Mouse (Mus musculus) neural tube, embryonic 10.5 days (tissue): ENCODE results near the gene Tnfaip6.

Source experiments
- DNase-seq: peaks from one replicate; pipeline ENCODE4 v3.0.0-alpha.2; 2017; ENCODE audit warnings: low spot score; ENCODE audit errors: extremely low spot score

The Tnfaip6 gene

DNA sequence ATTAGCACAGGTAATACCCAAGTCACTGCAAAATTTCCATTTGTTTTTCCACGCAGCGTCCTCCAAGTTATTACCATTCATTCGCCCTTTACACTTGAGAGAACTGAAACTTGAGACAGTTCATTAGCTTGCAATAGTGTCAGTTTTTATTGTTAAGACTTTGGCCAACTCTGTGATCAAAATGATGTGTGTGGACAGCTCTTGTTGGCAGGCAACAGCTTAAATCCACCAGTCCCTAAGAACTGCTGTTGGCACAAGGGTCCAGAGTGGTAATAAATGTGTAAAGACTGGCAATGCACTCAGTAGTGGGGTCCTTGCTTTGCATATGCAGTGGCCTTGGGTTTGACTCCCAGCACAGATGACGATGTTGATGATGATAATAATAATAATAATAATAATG, 14.5 kb downstream of the Tnfaip6 start:
- no peak for DNase-seq

DNA sequence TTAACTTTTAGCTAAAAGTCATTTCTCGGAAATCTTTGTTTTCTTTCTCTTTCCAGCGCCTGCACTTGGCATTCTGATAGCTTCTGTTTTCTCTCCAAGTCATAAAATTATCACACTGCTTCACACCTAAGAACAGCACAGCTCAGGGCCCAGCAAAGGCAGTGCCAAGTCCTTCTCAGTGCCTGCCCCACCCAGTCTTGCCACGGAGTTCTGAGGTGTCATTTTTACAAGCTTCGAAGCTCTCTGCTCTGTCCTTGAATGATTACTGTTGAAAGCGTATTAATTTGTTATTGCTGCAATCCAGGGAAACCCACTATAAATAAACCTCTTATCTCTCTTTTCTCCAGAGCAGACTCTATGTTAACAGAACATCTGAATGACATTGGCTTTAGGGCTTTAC, 15.7 kb downstream of the Tnfaip6 start:
- DNase-seq, result no peak

DNA sequence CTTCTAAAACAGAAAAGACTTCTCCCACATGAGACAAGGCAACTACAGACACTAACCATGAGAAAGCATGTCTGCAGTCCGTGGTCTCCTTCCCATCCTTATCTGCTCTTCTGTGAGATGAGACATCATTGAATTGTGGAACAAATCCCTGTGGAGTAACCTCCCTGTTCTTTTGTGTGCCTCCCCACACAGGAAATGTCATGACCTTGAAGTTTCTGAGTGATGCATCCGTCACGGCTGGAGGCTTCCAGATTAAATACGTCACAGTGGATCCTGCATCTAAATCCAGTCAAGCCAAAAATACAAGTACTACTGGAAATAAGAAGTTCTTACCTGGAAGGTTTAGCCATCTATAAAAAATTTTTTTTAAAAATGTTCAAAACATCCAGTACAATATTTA, 17.8 kb downstream of the Tnfaip6 start:
- no peak for DNase-seq

- DNase-seq, result no peak
Observed at GRCm38 (mm10) chr2:52057099-52057498, 19.3 kb downstream of the Tnfaip6 start.

DNA sequence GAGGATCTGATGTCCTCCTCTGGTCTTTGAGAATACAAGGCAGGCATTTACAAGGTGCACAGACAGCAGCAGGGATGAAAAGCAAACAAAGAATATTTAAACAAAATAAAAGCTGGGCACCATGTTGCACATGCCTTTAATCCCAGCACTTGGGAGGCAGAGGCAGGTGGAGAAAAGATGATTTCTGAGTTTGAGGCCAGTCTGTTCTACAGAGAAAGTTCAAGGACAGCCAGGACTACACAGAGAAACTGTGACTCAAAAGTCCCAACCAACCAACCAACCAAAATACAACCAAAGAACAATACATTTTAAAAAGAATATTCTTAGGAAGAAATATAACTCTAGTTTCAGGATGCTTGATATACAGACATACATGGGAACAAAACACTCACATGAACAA, 19.9 kb downstream of the Tnfaip6 start:
- no peak for DNase-seq

DNA sequence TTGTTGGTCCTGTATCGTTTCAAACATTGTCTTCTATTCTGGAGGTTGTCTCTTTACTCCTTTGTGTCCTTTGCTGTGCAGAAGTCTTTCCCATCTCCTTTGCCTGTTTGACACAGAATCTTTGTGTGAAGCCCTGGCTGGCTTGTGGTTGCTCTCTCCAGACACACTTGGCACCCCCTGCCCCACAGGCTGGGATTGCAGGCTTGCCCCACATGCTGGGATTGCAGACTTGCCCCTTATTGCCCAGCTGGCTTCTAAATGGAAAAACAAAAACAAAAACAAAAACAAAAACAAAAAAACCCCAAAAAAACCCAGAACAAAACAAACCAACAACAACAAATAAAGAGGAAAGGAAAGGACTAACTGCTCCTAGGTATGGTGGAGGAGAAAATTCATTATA, 30.8 kb downstream of the Tnfaip6 start:
- no peak for DNase-seq

- no peak for DNase-seq
Observed at GRCm38 (mm10) chr2:52070816-52071215, 33.0 kb downstream of the Tnfaip6 start.

- no peak for DNase-seq
Observed at GRCm38 (mm10) chr2:52071241-52071991, 33.6 kb downstream of the Tnfaip6 start.

DNA sequence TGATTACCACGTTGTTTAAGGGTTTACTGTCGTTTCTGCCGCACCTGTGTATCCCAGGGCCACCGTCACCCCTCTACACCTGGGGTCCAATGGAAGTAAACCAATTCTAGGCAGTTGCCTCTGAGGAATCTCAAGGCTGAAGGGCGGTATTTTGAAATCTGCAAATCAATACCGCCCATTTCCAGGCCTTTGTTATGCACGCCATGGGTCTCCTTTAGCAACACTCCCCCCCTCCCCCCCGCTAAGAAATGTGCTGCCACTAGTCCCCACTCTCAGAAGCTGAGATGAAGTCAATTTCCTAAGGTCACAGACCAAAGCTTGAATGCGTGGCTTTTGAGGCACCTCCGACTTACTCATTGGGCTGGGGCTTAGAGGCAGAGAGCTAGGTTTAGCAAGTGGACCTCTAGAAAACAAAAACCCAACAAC, 34.3 kb downstream of the Tnfaip6 start:
- DNase-seq, result no peak

DNA sequence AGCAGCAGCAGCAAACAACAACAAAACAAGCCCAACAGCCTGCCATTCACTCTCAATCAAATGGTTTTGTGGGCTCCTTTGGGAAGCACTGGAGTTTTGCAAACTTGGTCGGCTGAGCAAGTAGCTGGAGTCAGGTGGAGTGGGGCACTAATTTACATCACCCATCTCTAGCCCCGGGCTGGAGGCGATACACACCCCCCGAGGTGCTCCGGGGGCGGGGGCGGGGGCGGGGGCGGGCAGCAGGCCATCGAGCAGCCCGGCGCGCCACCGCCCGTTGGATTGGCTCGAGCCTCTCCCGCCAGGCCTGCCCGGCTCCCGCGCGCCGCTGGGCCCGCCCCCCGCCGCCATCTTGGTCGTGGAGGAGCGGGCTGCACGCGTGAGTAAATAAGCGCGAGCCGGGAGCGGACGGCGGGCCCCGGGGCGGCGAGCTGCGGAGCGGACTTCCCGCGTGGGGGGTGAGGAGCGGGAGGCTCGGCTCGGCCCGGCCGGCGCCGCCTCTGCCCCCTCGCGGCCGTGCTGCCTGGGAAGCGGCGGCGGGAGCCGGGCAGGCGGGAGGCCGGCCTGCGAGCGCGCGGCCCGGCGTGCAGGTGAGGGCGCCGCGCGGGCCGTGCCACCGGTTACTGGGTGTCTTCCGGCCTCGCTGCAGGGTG, 34.8 kb downstream of the Tnfaip6 start, which contains the start of gene Rif1:
Gene Rif1 (plus strand): TSS at position 342 of the 650 bp plus-strand sequence.
- peak; percentile 93 for DNase-seq

DNA sequence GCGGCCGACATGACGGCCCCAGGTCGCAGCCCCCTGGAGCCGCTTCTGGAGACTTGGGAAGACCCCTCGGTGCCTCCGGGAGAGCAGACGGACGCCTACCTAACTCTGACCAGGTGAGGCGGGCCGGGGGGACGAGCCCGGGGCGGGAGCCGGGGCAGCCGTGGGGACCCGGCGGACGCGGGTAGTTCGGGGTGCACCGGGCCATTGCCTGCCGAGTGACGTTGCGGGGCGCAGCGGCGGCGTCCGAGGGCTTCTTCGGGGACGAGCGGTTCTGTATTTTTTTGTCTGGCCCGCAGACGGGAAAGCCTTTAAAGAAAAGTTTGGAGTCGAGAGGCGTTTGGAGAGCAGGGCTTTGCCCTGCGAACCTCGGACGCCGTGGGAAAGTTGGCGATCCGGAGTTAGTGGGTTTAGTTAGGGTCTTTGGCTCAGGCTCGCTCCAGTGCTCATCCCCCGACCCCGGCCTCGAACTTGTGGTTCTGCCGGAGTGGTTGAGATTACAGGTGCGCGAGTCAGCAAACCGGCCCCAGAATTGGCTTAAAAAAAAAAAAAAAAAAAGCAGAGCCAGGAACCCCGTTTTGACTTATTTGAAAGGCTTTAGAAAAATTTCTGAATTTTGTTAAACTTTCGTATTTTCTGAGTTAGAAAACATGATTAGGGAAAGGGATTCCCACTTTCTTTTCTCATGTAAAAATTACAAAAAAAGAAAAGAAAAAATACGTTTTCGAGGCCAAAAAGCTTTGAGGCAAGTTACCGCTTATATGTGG, 35.5 kb downstream of the Tnfaip6 start:
- DNase-seq, result no peak

DNA sequence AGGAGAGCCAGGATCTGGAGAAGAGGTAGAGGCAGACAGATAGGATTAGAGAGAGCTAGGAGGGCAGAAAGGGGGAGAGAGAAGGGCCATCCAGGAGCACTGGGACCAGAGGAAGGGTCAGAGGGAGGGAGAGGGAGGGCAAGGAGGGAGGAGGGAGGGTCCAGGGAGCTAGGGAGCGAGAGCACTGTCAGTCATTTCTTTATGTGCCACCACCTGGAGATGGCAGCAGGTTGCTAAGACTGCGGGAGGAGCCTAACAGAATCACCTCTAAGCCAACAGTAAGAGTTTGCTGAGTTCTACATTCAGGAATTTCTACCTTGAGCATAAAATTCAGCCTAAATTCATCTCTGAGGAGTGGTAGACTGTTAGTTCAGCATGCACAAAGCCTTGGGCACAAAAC, 40.9 kb downstream of the Tnfaip6 start:
- DNase-seq, result no peak

- no peak for DNase-seq
Observed at GRCm38 (mm10) chr2:52084013-52084412, 46.2 kb downstream of the Tnfaip6 start.

- no peak for DNase-seq
Observed at GRCm38 (mm10) chr2:52084571-52084970, 46.8 kb downstream of the Tnfaip6 start.
